Mouse (Mus musculus): Measurements from ENCODE around the gene Arhgap33.

- TF ChIP-seq CTCF (conservative IDR thresholded peaks at IDR 0.05; ENCODE audit: insufficient read depth, insufficient read length, low read depth, low read length) (no peak), POLR2A (IDR thresholded peaks at IDR 0.05; ENCODE audit: low read depth, low read length) (no peak)
Observed at GRCm38 (mm10) chr7:30477415-30478381, 57.2 kb downstream of the Arhgap33 start.

Data from kidney, adult 2 months (tissue).